Mouse (Mus musculus) bone marrow, adult 2 months (tissue): ENCODE data around the gene Lrwd1. TPM values are rescaled to one million over a fixed set of nuclear protein-coding genes. Genes with fewer than 3 reads are reported as not detected.
A peak's percentile ranks its signal among the peaks of the same experiment; 100 is the strongest.
"Not testable (repeated sequence)": the region's sequence is repeated elsewhere in the genome, so short reads cannot be mapped to it uniquely, and the experiment has no call there.

Experiments
- H3K27ac ChIP-seq: fragments of 200-500 bp; 2 replicates; pipeline ENCODE4 v1.5.1; 2012; ENCODE audit warnings: low read depth, mild to moderate bottlenecking, control low read depth, inconsistent platforms, low read length; ENCODE audit not compliant: control insufficient read depth, poor library complexity, insufficient read depth
- H3K4me1 ChIP-seq: fragments of 200-500 bp; 2 replicates; pipeline ENCODE4 v1.6.1; 2011; ENCODE audit warnings: low read length; ENCODE audit not compliant: control insufficient read depth, insufficient read depth
- H3K4me3 ChIP-seq: fragments of 200-500 bp; replicated peaks from 2 replicates; pipeline ENCODE3; 2011; ENCODE audit warnings: mild to moderate bottlenecking, low read depth, low read length, control low read depth; ENCODE audit not compliant: control insufficient read depth
- CTCF ChIP-seq: fragments of 200-500 bp; IDR thresholded peaks from 2 replicates; pipeline ENCODE4 v1.5.1; 2011; ENCODE audit warnings: low read length, control low read depth; ENCODE audit not compliant: control insufficient read depth, insufficient read depth
- POLR2A ChIP-seq: fragments of 200-500 bp; IDR thresholded peaks from 2 replicates; pipeline ENCODE4 v1.6.1; 2011; ENCODE audit warnings: low read depth, mild to moderate bottlenecking, control low read depth, low read length, borderline replicate concordance; ENCODE audit not compliant: control insufficient read depth
- WGBS: fragments of 180-500 bp; shearing (Covaris S2); methylation state at CpG from one replicate; pipeline ENCODE4 v1.1.7; 2018; 5-methylcytosine and 5-hydroxymethylcytosine counted together
- polyA plus RNA-seq: library from polyadenylated mRNA; stranded (reverse); fragments of >200 nt; gene quantifications from 2 replicates; pipeline ENCODE4 v1.2.4, GENCODE M21; 2011; ENCODE audit warnings: low replicate concordance; ENCODE audit not compliant: missing spikeins, insufficient read depth, insufficient read length

Gene Lrwd1
- polyA plus RNA-seq, 1 experiment, result 61.5 TPM

DNA sequence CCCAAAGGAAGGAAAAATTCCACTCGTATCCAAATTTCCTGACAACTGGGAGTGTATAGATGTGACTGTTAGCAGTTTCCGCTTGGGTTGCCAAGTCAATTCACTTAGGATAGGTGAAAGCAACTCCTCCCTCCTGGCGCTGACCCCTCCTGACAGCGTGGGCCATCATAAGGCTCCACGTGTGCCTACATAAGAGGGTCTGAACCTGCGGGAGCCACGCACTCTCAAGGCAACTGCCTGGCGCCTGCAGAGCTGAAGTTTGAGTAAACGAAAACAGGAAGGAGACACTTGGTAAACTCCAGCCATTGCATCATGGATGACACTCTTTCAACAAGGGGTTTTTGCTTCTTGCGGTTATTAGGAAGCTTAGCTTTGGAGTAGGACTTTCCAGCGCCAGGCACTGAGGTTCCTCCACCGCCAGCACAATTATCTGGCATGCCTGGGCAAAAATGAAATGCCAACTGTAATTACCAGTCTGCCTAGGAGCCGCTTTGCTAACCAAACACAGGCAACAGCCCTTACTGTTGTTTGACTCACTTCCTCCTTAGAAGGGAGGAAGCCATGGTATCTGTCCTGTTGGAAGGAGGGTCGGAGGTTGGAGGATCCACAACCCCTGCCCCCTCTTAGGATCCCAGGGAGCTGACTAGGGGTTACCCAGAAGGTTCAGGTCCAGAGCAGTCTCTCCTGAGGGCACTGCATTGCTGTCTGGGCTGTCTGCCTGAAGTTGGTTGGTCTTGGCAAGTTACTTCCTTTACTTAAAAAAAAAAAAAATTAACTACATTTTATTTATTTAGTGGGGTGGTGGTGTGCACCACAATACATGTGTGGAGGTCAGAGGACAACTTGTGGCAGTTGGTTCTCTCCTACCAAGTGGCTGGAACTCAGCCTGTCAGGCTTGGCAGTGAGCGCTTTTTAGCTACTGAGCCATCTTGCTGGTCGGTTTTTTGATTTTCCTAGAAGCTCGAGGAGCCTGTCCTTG, 35.8 kb upstream of the Lrwd1 start:
- 10% methylated on average over 17 of the region's 17 CpGs for WGBS
- H3K4me3 ChIP-seq, result peak overlapping the region; percentile 94

DNA sequence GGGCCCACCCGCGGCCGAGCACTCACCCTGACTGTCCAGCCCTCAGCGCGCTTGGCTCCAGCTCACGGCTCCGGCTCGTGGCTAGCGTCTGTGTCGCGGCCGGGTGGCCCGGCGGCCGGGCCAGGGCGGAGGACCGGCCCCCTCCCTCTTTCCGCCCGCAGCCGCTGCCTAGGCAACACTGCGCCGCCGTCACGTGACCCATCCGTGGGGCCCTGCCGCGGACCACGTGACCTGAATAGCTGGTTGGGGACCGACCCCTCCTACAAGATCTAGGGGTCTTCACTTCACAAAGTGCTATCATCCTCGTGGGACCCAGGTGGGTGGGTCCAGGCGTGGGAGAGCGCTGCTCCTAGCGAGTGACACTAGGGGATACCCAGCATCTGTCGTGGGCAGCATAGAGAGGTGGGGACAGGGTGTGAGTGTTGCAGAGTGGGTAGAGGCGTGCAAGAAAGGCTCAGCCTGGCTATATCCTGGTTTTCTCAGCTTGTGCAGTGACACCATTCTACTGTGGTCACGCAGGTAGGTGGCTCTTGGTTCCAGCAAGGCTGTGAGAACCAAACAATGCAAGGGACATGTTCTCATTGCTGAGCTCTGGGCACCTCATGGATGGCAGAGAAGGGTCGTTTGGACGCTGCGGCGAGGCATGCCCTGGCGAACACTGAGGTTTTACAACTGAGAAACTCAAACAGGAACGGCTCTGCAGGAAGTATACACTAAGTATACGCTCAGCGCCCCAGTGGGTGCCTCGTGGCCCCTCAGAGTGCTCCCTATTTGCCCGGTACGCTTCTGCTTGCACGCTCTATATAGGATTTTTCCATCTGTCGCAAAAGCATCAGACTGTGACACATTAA, 34.9 kb upstream of the Lrwd1 start, which contains the start of gene Orai2:
TSS of gene Orai2 (minus strand) at position 202 of the 851 bp plus-strand sequence.
- TF ChIP-seq CTCF (no peak), POLR2A (peak; percentile 40; the same call in 1 of the 2 replicates)
- Histone ChIP-seq H3K27ac (peak within 1 kb of the TSS; percentile 86), H3K4me1 (peaks cover 2% of the 10 kb centered on the region), H3K4me3 (peak within 1 kb of the TSS; percentile 94)
- WGBS, result under 1% methylated on average over 49 of the region's 49 CpGs

More for the DNA sequence above, 35.8 kb upstream of the Lrwd1 start:
- peaks cover 2% of the 10 kb centered on the region for H3K4me1 ChIP-seq
- H3K27ac ChIP-seq, result peak overlapping the region; percentile 86
- TF ChIP-seq CTCF, result no peak
- peak; percentile 40; the same call in 1 of the 2 replicates for TF ChIP-seq POLR2A

DNA sequence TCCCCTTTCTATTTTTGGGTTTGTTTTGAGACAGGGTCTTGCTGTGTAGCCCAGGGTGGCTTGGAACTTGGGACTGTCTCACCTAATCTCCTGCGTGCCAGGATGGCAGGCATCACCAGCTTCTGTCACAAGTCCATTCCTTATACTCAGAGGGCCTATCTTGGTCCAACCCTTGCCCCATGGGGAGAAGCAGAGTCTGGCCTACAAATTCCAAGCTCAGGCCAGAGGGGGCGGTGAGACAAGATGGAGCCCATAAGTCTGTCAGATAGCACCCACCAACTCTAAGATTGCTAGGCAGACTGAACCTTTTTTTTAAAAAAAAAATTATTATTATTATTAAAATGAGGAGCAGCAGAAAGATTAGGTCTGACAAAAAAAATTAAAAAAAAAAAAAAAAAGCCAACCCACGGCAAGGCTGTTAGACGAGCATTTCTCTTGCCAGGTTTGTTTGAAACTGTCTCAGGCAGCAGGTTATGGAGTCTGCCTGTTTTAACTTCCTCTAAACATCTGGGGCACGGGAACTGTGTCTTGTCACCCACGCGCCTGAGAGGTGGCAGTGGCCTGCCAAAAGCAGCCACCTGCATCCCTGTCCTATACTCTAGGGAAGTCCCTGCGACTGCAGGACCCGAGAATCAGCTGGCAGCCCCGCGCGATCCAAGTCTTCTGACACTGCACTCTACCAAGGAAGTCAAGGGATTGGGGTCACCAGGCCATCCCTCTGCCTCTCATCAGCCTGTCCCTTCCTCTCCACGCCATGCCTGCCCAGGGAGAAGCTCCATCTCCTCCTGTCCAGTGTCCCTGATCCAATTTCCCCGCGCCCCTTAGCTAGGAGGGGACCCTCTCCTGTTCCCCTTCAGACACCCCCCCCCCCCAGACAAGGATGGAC, 34.0 kb upstream of the Lrwd1 start:
- Histone ChIP-seq H3K4me3 (peak overlapping the region; percentile 94), H3K27ac (peak overlapping the region; percentile 86), H3K4me1 (peaks cover 4% of the 10 kb centered on the region)
- 5% methylated on average over 15 of the region's 15 CpGs for WGBS
- TF ChIP-seq CTCF (no peak; the same call in 1 of the 2 replicates), POLR2A (peak; percentile 33; the same call in 1 of the 2 replicates)

DNA sequence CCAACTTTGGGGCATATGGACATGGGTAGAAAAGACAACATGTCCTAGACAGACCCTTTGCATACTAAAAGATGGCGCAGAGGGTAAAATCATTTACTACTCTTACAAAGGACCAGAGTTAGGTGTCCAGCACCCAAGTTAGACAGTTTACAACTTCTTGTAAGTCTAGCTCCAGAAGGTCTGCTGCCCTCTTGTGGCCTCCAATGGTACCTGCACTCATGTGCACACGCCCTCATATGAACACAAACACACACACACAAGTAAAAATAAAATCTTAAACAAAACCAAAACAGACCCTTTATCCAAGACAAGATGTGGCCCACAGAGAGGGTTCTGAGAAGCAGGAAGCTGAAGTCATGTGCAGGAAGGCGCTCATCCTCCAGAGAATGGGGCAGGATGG, 32.2 kb upstream of the Lrwd1 start:
- WGBS, result 93% methylated on average over 3 of the region's 3 CpGs
- H3K4me1 ChIP-seq, result peaks cover 2% of the 10 kb centered on the region
- TF ChIP-seq POLR2A, result no peak
- peak; percentile 47 for TF ChIP-seq CTCF
- H3K27ac ChIP-seq, result no peak overlapping the region
- H3K4me3 ChIP-seq, result no peak overlapping the region

DNA sequence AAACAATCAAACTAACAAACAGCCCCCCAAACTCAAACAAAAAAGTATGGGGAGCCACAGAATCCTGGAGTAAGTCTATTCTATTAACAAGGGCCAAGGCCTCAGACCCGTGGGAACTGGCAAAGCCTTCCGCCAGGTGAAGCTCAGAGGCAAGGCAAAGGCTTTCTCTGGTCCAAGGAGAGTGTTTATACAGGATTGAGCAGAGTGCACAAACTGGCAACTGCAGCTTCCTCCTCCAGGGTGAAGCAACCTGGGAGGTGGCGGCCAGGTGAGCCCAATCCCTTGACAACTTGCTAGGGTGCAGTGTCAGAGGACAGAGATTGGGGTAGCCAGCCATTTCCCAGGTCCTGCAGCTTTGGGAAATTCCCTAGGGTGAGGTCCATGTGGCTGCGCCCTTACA, 31.4 kb upstream of the Lrwd1 start:
- TF ChIP-seq POLR2A (no peak), CTCF (no peak)
- WGBS, result 84% methylated on average over 4 of the region's 4 CpGs
- Histone ChIP-seq H3K4me3 (no peak overlapping the region), H3K27ac (no peak overlapping the region), H3K4me1 (peaks cover 2% of the 10 kb centered on the region)

DNA sequence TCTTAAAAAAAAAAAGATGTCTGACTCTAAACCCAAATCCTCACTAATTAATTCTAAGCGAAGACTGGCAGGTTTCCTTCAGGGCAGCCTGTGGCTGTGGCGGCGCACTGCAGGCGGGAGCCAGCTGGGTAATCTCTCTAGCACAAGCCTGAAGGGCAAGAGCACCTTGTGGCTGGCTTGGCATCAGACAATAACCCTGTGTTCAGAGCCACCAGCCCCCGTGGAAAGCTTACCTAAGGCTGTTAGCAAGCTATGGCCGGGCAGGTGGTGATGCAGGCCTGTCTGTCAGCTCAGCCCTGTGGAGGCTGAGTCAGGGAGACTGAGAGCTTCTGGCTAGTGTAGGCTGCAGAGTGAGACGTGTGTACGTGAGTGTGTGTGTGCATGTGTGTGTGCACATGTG, 29.4 kb upstream of the Lrwd1 start:
- 78% methylated on average over 8 of the region's 8 CpGs for WGBS
- H3K4me1 ChIP-seq, result peaks cover 2% of the 10 kb centered on the region
- no peak for TF ChIP-seq CTCF
- no peak for TF ChIP-seq POLR2A

DNA sequence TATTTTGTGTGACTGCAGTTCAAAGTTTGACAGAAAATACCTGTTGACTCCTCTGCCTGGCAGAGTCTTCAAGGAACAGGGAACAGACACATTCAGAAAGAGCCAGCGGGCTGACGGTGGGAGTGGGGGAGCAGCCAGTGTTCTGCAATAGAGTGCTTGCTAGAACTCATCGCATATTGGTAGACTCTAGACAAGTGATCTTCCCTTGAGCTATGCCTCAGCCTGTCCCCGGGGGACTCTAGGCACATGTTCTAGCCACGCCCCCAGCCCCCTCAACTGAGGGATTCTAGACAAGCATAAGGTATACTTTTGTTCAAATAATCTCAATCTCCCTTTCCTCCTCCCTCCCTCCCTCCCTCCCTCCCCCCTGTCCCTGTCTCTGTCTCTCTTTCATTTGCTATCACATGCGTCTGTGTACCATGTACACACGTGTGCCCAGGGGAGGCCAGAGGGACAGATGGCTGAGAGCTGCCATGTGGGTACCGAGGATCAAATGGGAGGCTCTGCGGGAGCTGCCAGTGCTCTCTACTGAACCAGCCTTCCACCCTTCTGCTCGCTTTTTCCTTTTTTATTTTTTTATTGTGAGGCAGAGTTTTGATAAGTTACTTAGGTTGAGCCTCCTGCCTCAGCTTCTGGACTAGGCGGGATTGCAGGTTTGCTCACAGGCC, 28.1 kb upstream of the Lrwd1 start:
- Histone ChIP-seq H3K27ac (no peak overlapping the region), H3K4me1 (peaks cover 2% of the 10 kb centered on the region), H3K4me3 (no peak overlapping the region)
- TF ChIP-seq POLR2A (no peak), CTCF (no peak)
- 91% methylated on average over 11 of the region's 11 CpGs for WGBS

More for the DNA sequence above, 29.4 kb upstream of the Lrwd1 start:
- H3K4me3 ChIP-seq, result no peak overlapping the region
- no peak overlapping the region for H3K27ac ChIP-seq

DNA sequence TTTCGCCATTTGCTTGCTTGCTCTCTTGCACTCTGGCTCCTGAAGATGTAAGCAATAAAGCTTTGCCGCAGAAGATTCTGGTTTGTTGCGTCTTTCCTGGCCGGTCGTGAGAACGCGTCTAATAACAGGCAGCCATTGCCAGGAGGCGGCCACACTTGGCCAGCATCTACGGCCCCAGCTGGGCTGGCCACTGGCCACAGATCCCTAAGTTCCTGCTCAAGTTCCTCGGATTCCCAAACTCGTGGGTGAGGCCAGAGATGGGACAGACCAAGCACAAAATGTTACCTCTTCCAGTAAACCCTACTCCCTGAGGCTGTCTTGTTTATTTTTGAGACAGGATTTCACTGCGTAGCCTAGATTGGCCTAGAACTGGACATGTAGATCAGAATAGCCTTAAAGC, 24.2 kb upstream of the Lrwd1 start:
- not testable (repeated sequence) for H3K27ac ChIP-seq, H3K4me3 ChIP-seq, H3K4me1 ChIP-seq
- 94% methylated on average over 11 of the region's 12 CpGs for WGBS
